7 mouse cellular contexts compared by ENCODE assay signal in the genomic region with DNA sequence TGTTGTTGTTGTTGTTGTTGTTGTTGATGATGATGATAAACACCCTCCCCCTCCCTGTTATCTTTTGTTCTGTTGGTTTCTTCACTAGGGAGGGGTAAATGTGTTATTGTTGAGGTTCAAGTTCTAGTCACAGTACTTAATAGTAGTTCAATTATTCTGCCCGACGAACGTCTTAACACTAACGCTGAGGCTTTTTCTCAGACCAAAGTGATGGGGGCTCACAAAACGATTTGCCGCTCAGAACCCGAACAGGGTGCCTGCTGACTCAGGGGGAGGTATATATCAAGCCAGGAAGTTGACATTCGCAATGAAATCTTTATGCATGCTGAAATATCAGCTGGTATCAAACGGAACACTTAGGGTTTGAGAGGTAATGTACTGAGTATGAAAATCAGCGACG. TPM values are rescaled to one million over a fixed set of nuclear protein-coding genes. Genes with fewer than 3 reads are reported as not detected.
DNase-seq lines count a peak whose midpoint lies in the region; ATAC-seq and TF ChIP-seq lines count a peak whose summit lies in the region.

No protein-coding gene starts in this region.

- WGBS in lung, adult 2 months: 31% methylated on average over 11 of the region's 11 CpGs
- WGBS in forebrain, embryonic 11.5 days: 29% methylated on average over 11 of the region's 11 CpGs
- WGBS in intestine, embryonic 14.5 days: 34% methylated on average over 11 of the region's 11 CpGs
- 16% methylated on average over 11 of the region's 11 CpGs for WGBS in neural tube, embryonic 15.5 days

- H3K4me3 ChIP-seq in lung, adult 2 months (replicated peaks; ENCODE audit: extremely low read depth, low read depth, low read length): peak overlapping the region; percentile 39
- H3K4me3 ChIP-seq in forebrain, embryonic 11.5 days (ENCODE audit: low read depth, low read length): peak overlapping the region; percentile 68
- H3K4me3 ChIP-seq in intestine, embryonic 14.5 days (ENCODE audit: low read depth, low read length): peak overlapping the region; percentile 62; the same call in 1 of the 2 replicates
- H3K4me3 ChIP-seq in neural tube, embryonic 15.5 days (replicated peaks): peak overlapping the region; percentile 72

- H3K36me3 ChIP-seq in forebrain, embryonic 11.5 days (ENCODE audit: control insufficient read depth, insufficient read depth, low read length): no peaks in the 10 kb centered on the region
- no peaks in the 10 kb centered on the region for H3K36me3 ChIP-seq in intestine, embryonic 14.5 days (ENCODE audit: control insufficient read depth, insufficient read depth, low read length)
- H3K36me3 ChIP-seq in neural tube, embryonic 15.5 days: no peaks in the 10 kb centered on the region

- TF ChIP-seq CTCF in lung, adult 2 months (IDR thresholded peaks at IDR 0.05; ENCODE audit: insufficient read depth, low read length): no peak

- no peak overlapping the region for H3K27ac ChIP-seq in forebrain, embryonic 11.5 days (ENCODE audit: low read depth, low read length)
- H3K27ac ChIP-seq in intestine, embryonic 14.5 days (ENCODE audit: low read depth): no peak overlapping the region
- peak overlapping the region; percentile 88 for H3K27ac ChIP-seq in neural tube, embryonic 15.5 days (replicated peaks)

- no peak for TF ChIP-seq POLR2A in lung, adult 2 months (IDR thresholded peaks at IDR 0.05; ENCODE audit: borderline replicate concordance, extremely low read depth, low read depth, low read length)

- peak overlapping the region; percentile 92 for H3K9ac ChIP-seq in forebrain, embryonic 11.5 days (ENCODE audit: low read length)
- H3K9ac ChIP-seq in intestine, embryonic 14.5 days (ENCODE audit: low read length): no peak overlapping the region
- peak overlapping the region; percentile 70; the same call in 1 of the 2 replicates for H3K9ac ChIP-seq in neural tube, embryonic 15.5 days (replicated peaks)

- no peak for DNase-seq in lung, adult 2 months
- no peak for DNase-seq in lung, postnatal 36 days
- DNase-seq in forebrain, embryonic 11.5 days (ENCODE audit: low spot score): no peak
- no peak for DNase-seq in intestine, embryonic 14.5 days (ENCODE audit: low spot score)
- no peak for DNase-seq in adrenal gland, postnatal 25 days
- DNase-seq in adrenal gland, postnatal 14 days: no peak

- H3K9me3 ChIP-seq in forebrain, embryonic 11.5 days (ENCODE audit: control insufficient read depth, low read length): no peaks in the 10 kb centered on the region
- no peaks in the 10 kb centered on the region for H3K9me3 ChIP-seq in intestine, embryonic 14.5 days (ENCODE audit: control insufficient read depth, low read length)
- no peaks in the 10 kb centered on the region for H3K9me3 ChIP-seq in neural tube, embryonic 15.5 days (replicated peaks)

- H3K4me2 ChIP-seq in forebrain, embryonic 11.5 days (ENCODE audit: low read depth, low read length, severe bottlenecking): peak overlapping the region; percentile 71
- H3K4me2 ChIP-seq in intestine, embryonic 14.5 days (ENCODE audit: low read length): peak overlapping the region; percentile 78
- peak overlapping the region; percentile 99 for H3K4me2 ChIP-seq in neural tube, embryonic 15.5 days

- no peaks in the 10 kb centered on the region; the same call in 1 of the 2 replicates for H3K4me1 ChIP-seq in lung, adult 2 months (ENCODE audit: control insufficient read depth, insufficient read depth, low read length)
- peaks cover 2% of the 10 kb centered on the region; the same call in 1 of the 2 replicates for H3K4me1 ChIP-seq in forebrain, embryonic 11.5 days (replicated peaks; ENCODE audit: control insufficient read depth, insufficient read depth, low read length)
- 0 out of 2 replicates have a peak, but pooled peaks cover 6% of the 10 kb centered on the region for H3K4me1 ChIP-seq in intestine, embryonic 14.5 days (replicated peaks; ENCODE audit: control insufficient read depth, insufficient read depth, low read length)
- peaks cover 28% of the 10 kb centered on the region for H3K4me1 ChIP-seq in neural tube, embryonic 15.5 days

- ATAC-seq in forebrain, embryonic 11.5 days (replicated peaks; ENCODE audit: low FRiP score): no peak
- no peak for ATAC-seq in intestine, embryonic 14.5 days (replicated peaks; ENCODE audit: low FRiP score, low TSS enrichment, low read depth)
- ATAC-seq in neural tube, embryonic 15.5 days (ENCODE audit: low FRiP score): no peak

- no peaks in the 10 kb centered on the region for H3K27me3 ChIP-seq in forebrain, embryonic 11.5 days (ENCODE audit: control insufficient read depth, insufficient read depth, low read length)
- peaks cover 19% of the 10 kb centered on the region for H3K27me3 ChIP-seq in intestine, embryonic 14.5 days (replicated peaks; ENCODE audit: control insufficient read depth, insufficient read depth, low read length)
- no peaks in the 10 kb centered on the region for H3K27me3 ChIP-seq in neural tube, embryonic 15.5 days (replicated peaks)

RNA-seq across cellular contexts. Expression of a gene that starts 1.4 kb away (rescaled TPM):
- polyA plus RNA-seq in lung, adult 2 months (2012; rRNA removed): 13.4 and 16.6 TPM in 2 replicates
- polyA plus RNA-seq in forebrain, embryonic 11.5 days (2014; fragmentation: Nextera tagmentation; extraction: Ambion mirVana): 51.5 and 54.0 TPM in 2 replicates
- polyA plus RNA-seq in intestine, embryonic 14.5 days (2014; fragmentation: Nextera tagmentation; extraction: Ambion mirVana): 5.5 TPM in 2 replicates
- polyA plus RNA-seq in neural tube, embryonic 15.5 days (2015; fragmentation: Nextera tagmentation; extraction: Ambion mirVana): 20.8 and 24.5 TPM in 2 replicates
- total RNA-seq in adrenal gland, postnatal 25 days (2021): 10.1 and 11.7 TPM in 2 replicates
- 21.2 and 24.2 TPM in 2 replicates for total RNA-seq in adrenal gland, postnatal 14 days (2021)

RNA-seq across cellular contexts. Expression of a gene that starts 39.8 kb away (rescaled TPM):
- polyA plus RNA-seq in lung, adult 2 months (2012; rRNA removed): 8.6 and 12.0 TPM in 2 replicates
- polyA plus RNA-seq in forebrain, embryonic 11.5 days (2014; fragmentation: Nextera tagmentation; extraction: Ambion mirVana): 52.2 and 54.2 TPM in 2 replicates
- 44.7 and 45.6 TPM in 2 replicates for polyA plus RNA-seq in intestine, embryonic 14.5 days (2014; fragmentation: Nextera tagmentation; extraction: Ambion mirVana)
- polyA plus RNA-seq in neural tube, embryonic 15.5 days (2015; fragmentation: Nextera tagmentation; extraction: Ambion mirVana): 38.7 and 39.6 TPM in 2 replicates
- 41.4 and 43.5 TPM in 2 replicates for total RNA-seq in adrenal gland, postnatal 25 days (2021)
- 54.9 and 56.2 TPM in 2 replicates for total RNA-seq in adrenal gland, postnatal 14 days (2021)

RNA-seq across cellular contexts. Expression of a gene that starts 59.4 kb away (rescaled TPM):
- 5.2 and 10.7 TPM in 2 replicates for polyA plus RNA-seq in lung, adult 2 months (2012; rRNA removed)
- 45.7 and 46.3 TPM in 2 replicates for polyA plus RNA-seq in forebrain, embryonic 11.5 days (2014; fragmentation: Nextera tagmentation; extraction: Ambion mirVana)
- polyA plus RNA-seq in intestine, embryonic 14.5 days (2014; fragmentation: Nextera tagmentation; extraction: Ambion mirVana): 31.9 and 38.5 TPM in 2 replicates
- 14.7 and 17.0 TPM in 2 replicates for polyA plus RNA-seq in neural tube, embryonic 15.5 days (2015; fragmentation: Nextera tagmentation; extraction: Ambion mirVana)
- 47.4 and 49.2 TPM in 2 replicates for total RNA-seq in adrenal gland, postnatal 25 days (2021)
- 55.0 and 59.0 TPM in 2 replicates for total RNA-seq in adrenal gland, postnatal 14 days (2021)
